Mouse (Mus musculus) right cerebral cortex, postnatal 25 days (tissue): ENCODE data around the gene Zfp639.

Experiments used
- DNase-seq: peaks from one replicate; pipeline ENCODE4 v3.0.0; 2022

Zfp639 gene

GRCm38 (mm10) chr3:32509496-32510374, at the start of gene Zfp639:
TSS of gene Zfp639 (plus strand) at chr3:32510259.
- no peak for DNase-seq

- no peak for DNase-seq
Observed at GRCm38 (mm10) chr3:32467321-32467720, 42.7 kb upstream of the Zfp639 start.

- no peak for DNase-seq
Observed at GRCm38 (mm10) chr3:32468411-32468810, 41.6 kb upstream of the Zfp639 start.

- no peak for DNase-seq
Observed at GRCm38 (mm10) chr3:32470449-32470848, 39.6 kb upstream of the Zfp639 start.

- DNase-seq = peak; percentile 23
Observed at GRCm38 (mm10) chr3:32471098-32471497, 39.0 kb upstream of the Zfp639 start.

GRCm38 (mm10) chr3:32472191-32472900, 37.7 kb upstream of the Zfp639 start:
- no peak for DNase-seq

GRCm38 (mm10) chr3:32473184-32473583, 36.9 kb upstream of the Zfp639 start:
- no peak for DNase-seq

GRCm38 (mm10) chr3:32479961-32480360, 30.1 kb upstream of the Zfp639 start:
- no peak for DNase-seq

- no peak for DNase-seq
Observed at GRCm38 (mm10) chr3:32483035-32483434, 27.0 kb upstream of the Zfp639 start.

- no peak for DNase-seq
Observed at GRCm38 (mm10) chr3:32486543-32486942, 23.5 kb upstream of the Zfp639 start.

GRCm38 (mm10) chr3:32488172-32488571, 21.9 kb upstream of the Zfp639 start:
- no peak for DNase-seq

- DNase-seq = no peak
Observed at GRCm38 (mm10) chr3:32490076-32490927, 19.8 kb upstream of the Zfp639 start.

GRCm38 (mm10) chr3:32490928-32491315, 19.1 kb upstream of the Zfp639 start:
- DNase-seq = no peak

GRCm38 (mm10) chr3:32492097-32493090, 17.7 kb upstream of the Zfp639 start, which contains the start of gene Kcnmb3:
TSS of gene Kcnmb3 (minus strand) at chr3:32492231.
- DNase-seq = no peak

GRCm38 (mm10) chr3:32494387-32495087, 15.5 kb upstream of the Zfp639 start:
- no peak for DNase-seq

- no peak for DNase-seq
Observed at GRCm38 (mm10) chr3:32495088-32495770, 14.8 kb upstream of the Zfp639 start.

GRCm38 (mm10) chr3:32495856-32496710, 14.0 kb upstream of the Zfp639 start:
- DNase-seq = no peak

- no peak for DNase-seq
Observed at GRCm38 (mm10) chr3:32496711-32497070, 13.4 kb upstream of the Zfp639 start.

- no peak for DNase-seq
Observed at GRCm38 (mm10) chr3:32500346-32500745, 9.7 kb upstream of the Zfp639 start.

GRCm38 (mm10) chr3:32505841-32506240, 4.2 kb upstream of the Zfp639 start:
- no peak for DNase-seq
